Mouse (Mus musculus) heart, postnatal 14 days (tissue): ENCODE data around the gene Dusp9. TPM values are rescaled to one million over a fixed set of nuclear protein-coding genes. Genes with fewer than 3 reads are reported as not detected.

ENCODE experiments used
- DNase-seq, 2 experiments: peaks; one replicate each; pipeline ENCODE4 v3.0.0; 2021 to 2022
- intact Hi-C: fragments of 180-260 bp; cut with DNase I; formaldehyde crosslinking; loops from one replicate; pipeline ENCODE4 v1.15.1; 2025
- total RNA-seq, 2 experiments: library from RNA; stranded (reverse); gene quantifications; 2 replicates each; pipeline ENCODE4 v1.2.3; 2021

The Dusp9 gene
- total RNA-seq, 2 experiments from 2014 or later = not detected

- peak in 1 of 2 experiments; percentile 20 for DNase-seq
- intact Hi-C loops = loop anchor here (5.0 to 10.0 kb wide), 3 partner anchors 67 to 652 kb away; partner anchors contain the start of gene Haus7
Measured at GRCm38 (mm10) chrX:73659575-73660283, 20.5 kb downstream of the Dusp9 start, which contains the start of gene Pnck. TSS of gene Pnck (minus strand) at chrX:73660117.

GRCm38 (mm10) chrX:73660284-73660665, 21.1 kb downstream of the Dusp9 start:
- intact Hi-C loops = loop anchor here (5.0 kb wide), 1 partner anchor 653 kb away; no protein-coding TSS in a partner anchor
- no peak for DNase-seq

DNA sequence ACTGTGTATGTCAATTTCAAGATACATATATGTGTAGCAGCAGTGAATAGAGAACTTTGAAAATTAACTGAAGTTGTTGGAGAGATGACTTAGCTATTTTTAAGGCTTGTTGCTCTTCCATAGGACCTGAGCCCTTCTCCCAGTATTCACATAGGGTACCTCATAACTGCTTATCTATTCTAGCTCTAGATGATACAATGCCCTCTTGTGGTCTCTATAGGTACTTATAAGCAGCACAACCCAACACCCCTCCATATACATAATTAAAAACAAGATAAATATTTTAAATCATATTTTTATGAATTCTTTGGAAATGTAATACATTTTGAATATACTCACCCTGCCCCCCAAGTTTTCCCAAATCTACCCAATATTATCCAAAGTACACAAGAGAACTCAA, 23.9 kb downstream of the Dusp9 start:
- intact Hi-C loops = loop anchor here (5.0 kb wide), 1 partner anchor 656 kb away; no protein-coding TSS in a partner anchor
- no peak for DNase-seq

DNA sequence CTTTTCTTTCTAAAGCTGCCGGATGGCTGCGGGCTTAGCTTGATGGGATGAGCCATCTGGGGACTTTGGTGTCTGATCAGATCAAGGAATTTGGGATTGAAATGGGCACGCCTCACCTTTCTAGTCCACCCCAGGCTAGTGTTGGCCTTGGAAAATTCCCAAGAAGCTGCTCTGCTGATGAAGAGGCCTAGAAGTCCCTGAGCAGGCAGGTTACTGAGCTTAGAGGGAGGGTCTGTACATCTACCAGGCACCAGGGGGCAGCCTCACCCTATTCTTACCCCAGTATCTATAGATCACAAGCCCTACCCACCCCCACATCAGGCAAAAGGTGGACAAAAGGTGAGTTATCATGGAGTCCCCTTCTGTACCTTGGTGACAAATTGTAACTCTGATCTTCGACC, 32.8 kb downstream of the Dusp9 start:
- intact Hi-C loops = loop anchor here (1.0 to 10.0 kb wide), 5 partner anchors 21 to 275 kb away; partner anchors contain the start of genes Arhgap4 and Naa10
- peak; percentile 42 to 54 for DNase-seq

DNA sequence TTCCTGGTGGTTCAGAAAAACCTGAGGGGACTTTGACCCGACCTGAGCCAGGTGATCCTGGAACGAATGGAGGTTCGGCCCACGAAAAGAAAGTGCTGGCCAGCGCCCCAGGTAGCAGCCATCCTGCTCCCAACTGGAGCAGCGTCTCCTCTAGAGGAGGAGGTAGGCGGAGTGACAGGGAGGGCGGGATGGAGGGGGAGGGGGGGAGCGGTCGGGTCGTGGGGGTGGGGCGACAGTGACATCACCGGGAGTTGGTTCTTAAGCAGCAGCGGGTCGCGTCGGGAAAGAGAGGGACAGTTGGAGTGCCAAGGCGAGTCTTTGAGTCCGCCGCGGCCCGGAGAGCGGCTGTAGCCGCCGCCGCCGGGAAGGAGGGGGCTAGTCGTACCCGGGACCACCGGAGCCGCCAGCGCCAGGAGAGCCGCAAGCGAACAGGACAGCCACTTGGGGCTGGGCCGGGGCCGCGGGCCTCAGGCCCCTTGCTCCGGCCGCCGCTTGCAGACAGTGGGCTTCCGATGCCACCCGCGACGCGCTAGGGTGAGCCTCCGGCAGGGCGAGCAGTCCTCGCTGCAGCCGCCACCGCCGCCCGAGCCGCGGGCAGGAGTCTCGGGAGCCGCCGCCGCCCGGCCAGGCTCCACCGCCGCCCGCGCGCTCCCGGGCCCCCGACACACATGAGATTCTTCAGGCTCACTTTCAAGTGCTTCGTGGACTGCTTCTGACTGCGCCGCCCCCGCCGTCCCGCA, 33.8 kb downstream of the Dusp9 start, which contains the start of gene Slc6a8:
Gene Slc6a8 (plus strand): TSS at position 272 of the 740 bp plus-strand sequence.
- intact Hi-C loops = loop anchor here (1.0 to 10.0 kb wide), 5 partner anchors 20 to 274 kb away; partner anchors contain the start of genes Arhgap4 and Naa10

DNA sequence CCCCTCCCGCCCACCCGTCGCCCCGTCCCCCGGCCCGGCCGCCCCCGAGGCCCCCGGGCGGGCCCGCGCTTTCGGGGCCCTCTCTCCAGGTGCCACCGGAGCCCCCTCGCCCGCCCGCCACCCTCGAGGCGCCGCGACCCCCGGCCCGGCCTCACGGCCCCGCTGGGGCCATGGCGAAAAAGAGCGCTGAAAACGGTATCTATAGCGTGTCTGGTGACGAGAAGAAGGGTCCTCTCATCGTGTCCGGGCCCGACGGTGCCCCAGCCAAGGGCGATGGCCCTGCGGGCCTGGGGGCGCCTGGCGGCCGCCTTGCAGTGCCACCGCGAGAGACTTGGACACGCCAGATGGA, 34.4 kb downstream of the Dusp9 start:
- intact Hi-C loops = loop anchor here (5.0 to 10.0 kb wide), 4 partner anchors 49 to 274 kb away; partner anchors contain the start of genes Arhgap4 and Naa10
- no peak for DNase-seq

More for the DNA sequence above, 33.8 kb downstream of the Dusp9 start, which contains the start of gene Slc6a8:
- DNase-seq = peak; percentile 74 to 80

GRCm38 (mm10) chrX:73673968-73674661, 34.9 kb downstream of the Dusp9 start:
- DNase-seq = peak; percentile 32 to 33
- intact Hi-C loops = loop anchor here (5.0 to 10.0 kb wide), 4 partner anchors 48 to 273 kb away; partner anchors contain the start of genes Arhgap4 and Naa10

DNA sequence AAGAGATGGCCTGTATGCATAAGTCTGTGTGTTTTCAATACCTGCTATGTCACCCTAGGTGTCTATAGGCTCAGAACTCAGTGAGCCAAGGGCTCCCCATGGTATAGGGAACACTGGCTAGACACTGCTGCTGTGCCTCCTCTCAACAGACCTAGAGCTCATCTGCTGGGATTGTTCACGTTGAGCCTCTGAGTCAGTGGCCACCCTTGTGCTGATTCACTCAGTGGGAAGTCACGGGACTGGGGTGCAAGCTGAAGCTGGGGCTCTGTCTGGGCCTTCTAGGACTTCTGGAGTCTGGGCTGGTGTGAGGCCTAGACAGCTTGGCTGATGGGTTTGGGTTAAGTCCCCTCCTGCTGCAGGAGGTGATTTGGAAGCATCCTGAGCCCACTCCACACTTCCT, 36.0 kb downstream of the Dusp9 start:
- intact Hi-C loops = loop anchor here (10.0 kb wide), 1 partner anchor 250 kb away; the partner anchor contains the start of genes Arhgap4 and Naa10
- no peak for DNase-seq

DNA sequence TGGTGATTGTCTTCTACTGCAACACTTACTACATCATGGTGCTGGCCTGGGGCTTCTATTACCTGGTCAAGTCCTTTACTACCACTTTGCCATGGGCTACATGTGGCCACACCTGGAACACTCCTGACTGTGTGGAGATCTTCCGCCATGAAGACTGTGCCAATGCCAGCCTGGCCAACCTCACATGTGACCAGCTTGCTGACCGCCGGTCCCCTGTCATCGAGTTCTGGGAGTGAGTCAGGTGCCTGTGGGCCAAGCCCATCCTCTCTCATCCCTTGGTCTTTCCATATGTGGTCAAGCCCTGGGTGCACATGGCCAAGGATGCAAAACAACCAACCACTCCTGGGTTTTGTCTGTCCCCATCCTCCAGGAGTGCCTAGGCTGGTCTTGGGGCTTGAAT, 37.4 kb downstream of the Dusp9 start:
- intact Hi-C loops = loop anchor here (10.0 kb wide), 1 partner anchor 248 kb away; the partner anchor contains the start of genes Arhgap4 and Naa10
- DNase-seq = no peak

GRCm38 (mm10) chrX:73684156-73684555, 44.9 kb downstream of the Dusp9 start:
- intact Hi-C loops = no loop called here
- no peak for DNase-seq

GRCm38 (mm10) chrX:73684978-73685377, 45.8 kb downstream of the Dusp9 start:
- DNase-seq = no peak
- intact Hi-C loops = no loop called here

DNA sequence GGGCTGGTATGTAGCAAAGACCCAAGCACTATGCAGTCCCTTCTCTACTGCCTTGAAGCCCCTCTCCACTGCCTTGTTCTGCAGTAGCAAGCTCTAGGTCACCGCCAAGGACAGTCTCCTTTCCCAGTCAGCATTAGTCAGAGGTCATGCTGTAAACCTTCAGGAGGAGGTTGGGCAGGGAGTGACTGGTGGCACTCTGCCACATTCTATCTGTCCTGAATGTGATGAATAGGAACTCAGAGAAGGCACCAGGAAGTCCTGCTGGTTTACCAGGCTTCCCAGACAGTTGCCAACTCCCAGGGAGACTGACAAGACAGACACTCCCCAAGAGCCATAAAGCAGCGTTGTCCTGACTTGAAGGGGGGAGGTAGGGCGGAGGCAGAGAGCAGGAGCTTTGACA, 46.4 kb downstream of the Dusp9 start:
- intact Hi-C loops = no loop called here
- DNase-seq = peak; percentile 29 to 50

DNA sequence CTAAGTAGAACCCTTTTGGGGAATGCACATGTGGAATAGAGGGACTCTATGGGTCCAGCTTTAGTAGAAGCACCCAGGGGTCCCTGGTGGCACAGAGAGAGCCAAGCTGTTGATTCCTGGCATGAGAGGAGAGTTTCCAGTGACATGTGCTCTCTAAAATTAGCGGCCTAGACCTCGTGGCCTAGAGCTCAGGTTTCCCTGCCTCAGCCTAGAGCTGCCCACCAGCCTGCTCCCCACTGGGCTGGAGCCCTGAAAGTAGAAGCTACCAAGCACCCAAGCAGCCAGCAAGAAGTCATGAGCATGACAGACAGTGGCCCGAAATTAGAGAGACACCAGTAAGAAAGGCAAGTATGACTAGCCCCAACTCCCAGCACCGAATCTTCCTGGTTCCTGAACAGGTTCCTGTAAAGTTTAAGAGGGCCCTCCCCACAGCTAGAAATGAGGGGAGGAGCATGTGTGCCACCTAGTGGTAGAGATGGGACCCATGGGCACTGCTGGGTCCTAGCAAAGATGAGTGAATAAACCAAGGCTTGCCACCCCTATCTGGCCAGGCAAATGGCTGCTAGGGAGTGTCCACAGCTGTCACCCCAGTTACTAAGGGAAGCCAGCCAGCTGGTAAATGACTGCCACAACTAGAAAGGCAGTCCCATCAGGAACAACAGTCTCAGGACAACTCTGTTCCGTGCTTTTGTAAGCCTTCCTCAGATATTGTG, 51.9 kb downstream of the Dusp9 start:
- intact Hi-C loops = no loop called here

More for the DNA sequence above, 51.9 kb downstream of the Dusp9 start:
- DNase-seq = peak; percentile 37 to 66

Other genes with a start within 250 kb of the Dusp9 start
- gene Gm18336, start 240.7 kb upstream of the Dusp9 start, total RNA-seq = not detected
- not detected for gene Zfp92, start 228.3 kb upstream of the Dusp9 start, total RNA-seq
- not detected for gene Trex2, start 204.1 kb upstream of the Dusp9 start, total RNA-seq
- gene Haus7, start 180.4 kb upstream of the Dusp9 start, total RNA-seq = 1 to 10 TPM; 8.3 to 8.8 TPM
- gene Bgn, start 155.8 kb upstream of the Dusp9 start, total RNA-seq = 100 to 1,000 TPM; 216 to 248 TPM
- under 1 TPM in 1 of 2 experiments, not detected in 1; 0.14 TPM for gene Atp2b3, start 136.3 kb upstream of the Dusp9 start, total RNA-seq
- 1 to 10 TPM; 4.3 to 6.8 TPM for gene Pnck, start 20.7 kb downstream of the Dusp9 start, total RNA-seq
- gene Slc6a8, start 33.7 kb downstream of the Dusp9 start, total RNA-seq = 100 to 1,000 TPM; 109 to 112 TPM
- gene Bcap31, start 76.8 kb downstream of the Dusp9 start, total RNA-seq = 10 to 100 TPM; 75.8 to 89.6 TPM
- 10 to 100 TPM; 27.8 TPM for gene Abcd1, start 77.2 kb downstream of the Dusp9 start, total RNA-seq
- 1 to 10 TPM; 1.0 to 1.2 TPM for gene Plxnb3, start 117.7 kb downstream of the Dusp9 start, total RNA-seq
- 10 to 100 TPM; 23.9 to 29.3 TPM for gene Srpk3, start 135.0 kb downstream of the Dusp9 start, total RNA-seq
- gene Idh3g, start 147.5 kb downstream of the Dusp9 start, total RNA-seq = 100 to 1,000 TPM; 582 to 586 TPM
- gene Ssr4, start 147.6 kb downstream of the Dusp9 start, total RNA-seq = 10 to 100 TPM; 82.1 to 83.9 TPM
- gene Pdzd4, start 185.6 kb downstream of the Dusp9 start, total RNA-seq = 1 to 10 TPM; 2.0 to 2.1 TPM